Mouse (Mus musculus) erythroblast, embryonic 14.5 days (primary cell): ENCODE measurements around the gene Ap4m1.

Experiments used
- GATA1 ChIP-seq: IDR thresholded peaks from 2 replicates; pipeline ENCODE4 v1.6.1; 2012; ENCODE audit warnings: low read length, inconsistent platforms, mixed read lengths
- TAL1 ChIP-seq: IDR thresholded peaks from 3 replicates; pipeline ENCODE4 v1.6.1; 2012; ENCODE audit warnings: low read length, inconsistent platforms, mixed read lengths

- TF ChIP-seq TAL1 (no peak), GATA1 (no peak)
These were observed 16.0 kb downstream of the Ap4m1 start for GRCm38 (mm10) chr5:138187661-138188306.
